Mouse (Mus musculus): ENCODE results near the gene Trpm3. TPM values are rescaled to one million over a fixed set of nuclear protein-coding genes. Genes with fewer than 3 reads are reported as not detected.

The Trpm3 gene
- polyA plus RNA-seq (2016; fragmentation: Nextera tagmentation; extraction: Ambion mirVana), result 5.9 and 6.0 TPM in 2 replicates

DNA sequence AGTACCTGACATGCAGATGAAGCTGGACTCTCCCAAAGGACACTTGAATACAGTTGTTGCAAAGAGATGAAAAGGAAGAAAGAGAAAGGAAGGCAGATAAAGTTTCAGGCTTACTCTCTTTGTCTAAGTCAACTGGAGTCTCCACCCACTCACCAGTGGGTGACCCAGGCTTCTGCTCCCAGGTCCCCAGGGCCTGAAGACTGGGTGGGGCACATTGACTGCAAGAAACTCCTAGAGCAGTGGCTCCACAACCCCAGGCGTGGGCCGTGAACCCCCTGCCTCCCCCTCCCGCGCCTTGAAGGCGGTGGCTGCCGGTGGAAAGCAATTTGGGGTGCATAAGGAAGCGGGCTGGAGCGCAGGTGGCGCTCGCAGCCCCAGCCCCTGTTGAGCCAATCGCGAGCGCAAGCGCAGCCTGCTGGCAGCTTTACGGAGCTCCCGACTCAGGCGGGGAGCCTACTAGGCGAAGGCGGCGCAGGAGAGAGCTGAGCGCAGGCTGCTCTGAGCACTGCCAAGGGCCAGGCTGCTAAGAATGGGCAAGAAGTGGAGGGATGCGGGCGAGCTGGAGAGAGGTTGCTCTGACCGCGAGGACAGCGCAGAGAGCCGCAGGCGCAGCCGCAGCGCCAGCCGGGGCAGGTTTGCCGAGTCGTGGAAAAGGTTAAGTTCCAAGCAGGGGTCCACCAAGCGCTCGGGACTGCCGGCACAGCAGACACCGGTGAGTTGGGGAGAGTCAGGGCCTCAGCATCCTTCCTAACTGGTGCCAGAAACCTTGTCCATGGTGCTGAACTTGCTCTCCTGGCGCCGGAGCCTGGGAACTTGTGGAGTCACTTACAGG, at the start of gene Trpm3:
Gene Trpm3, plus strand, starts transcription at position 457 of the 832 bp plus-strand sequence.
- H3K4me1 ChIP-seq, result peaks cover 12% of the 10 kb centered on the region
- H3K9me3 ChIP-seq, result no peaks in the 10 kb centered on the region
- 0 out of 2 replicates have a peak within 1 kb of the TSS, but pooled peaks have one; percentile 12 for H3K27ac ChIP-seq
- no peaks in the 10 kb centered on the region for H3K36me3 ChIP-seq (replicated peaks)
- peak; percentile 75 for DNase-seq (ENCODE audit: extremely low spot score, low spot score)
- peak within 1 kb of the TSS; percentile 52 for H3K4me3 ChIP-seq
- peaks cover 16% of the 10 kb centered on the region for H3K27me3 ChIP-seq (ENCODE audit: poor library complexity, severe bottlenecking)
- under 1% methylated on average over 39 of the region's 39 CpGs for WGBS

GRCm38 (mm10) chr19:22100582-22100981, 38.3 kb upstream of the Trpm3 start:
- Histone ChIP-seq H3K4me1 (peaks cover 3% of the 10 kb centered on the region; the same call in 1 of the 2 replicates), H3K27ac (no peak overlapping the region), H3K4me3 (no peak overlapping the region), H3K27me3 (ENCODE audit: poor library complexity, severe bottlenecking) (no peaks in the 10 kb centered on the region), H3K9me3 (no peaks in the 10 kb centered on the region), H3K36me3 (replicated peaks) (no peaks in the 10 kb centered on the region)
- WGBS, result 49% methylated on average over 4 of the region's 4 CpGs
- no peak for DNase-seq (ENCODE audit: extremely low spot score, low spot score)

DNA sequence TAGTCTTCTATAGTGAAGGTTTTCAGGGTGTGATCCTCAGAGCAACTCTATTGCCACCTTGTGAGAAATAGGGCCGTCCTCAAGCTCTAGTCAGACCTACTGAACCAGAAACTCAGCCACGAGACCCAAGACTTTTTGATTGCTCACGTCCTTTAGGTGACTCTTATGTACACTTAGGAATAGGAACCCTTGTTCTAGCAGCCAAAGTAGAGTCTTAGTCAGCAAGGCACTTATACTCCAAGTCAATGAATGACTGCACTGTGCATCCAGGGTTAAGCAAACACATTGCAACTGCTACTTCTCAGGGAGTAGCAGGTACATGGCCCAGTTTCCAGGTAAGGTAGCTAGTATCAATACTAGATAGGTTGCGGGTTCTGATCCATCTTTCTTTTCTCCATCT, 35.0 kb upstream of the Trpm3 start:
- 86% methylated on average over 4 of the region's 4 CpGs for WGBS

GRCm38 (mm10) chr19:22104848-22105484, 33.9 kb upstream of the Trpm3 start:
- Histone ChIP-seq H3K36me3 (replicated peaks) (no peaks in the 10 kb centered on the region), H3K4me1 (peaks cover 3% of the 10 kb centered on the region; the same call in 1 of the 2 replicates), H3K4me3 (no peak overlapping the region), H3K9me3 (no peaks in the 10 kb centered on the region), H3K27me3 (ENCODE audit: poor library complexity, severe bottlenecking) (no peaks in the 10 kb centered on the region), H3K27ac (no peak overlapping the region)
- no peak for DNase-seq (ENCODE audit: extremely low spot score, low spot score)
- WGBS, result 78% methylated on average over 7 of the region's 7 CpGs

More for the DNA sequence above, 35.0 kb upstream of the Trpm3 start:
- H3K27me3 ChIP-seq (ENCODE audit: poor library complexity, severe bottlenecking), result no peaks in the 10 kb centered on the region
- H3K36me3 ChIP-seq (replicated peaks), result no peaks in the 10 kb centered on the region
- no peaks in the 10 kb centered on the region for H3K9me3 ChIP-seq
- no peak overlapping the region for H3K4me3 ChIP-seq
- no peak overlapping the region for H3K27ac ChIP-seq
- DNase-seq (ENCODE audit: extremely low spot score, low spot score), result no peak
- H3K4me1 ChIP-seq, result peaks cover 3% of the 10 kb centered on the region; the same call in 1 of the 2 replicates

GRCm38 (mm10) chr19:22105648-22106047, 33.2 kb upstream of the Trpm3 start:
- WGBS, result 69% methylated on average over 2 of the region's 2 CpGs
- H3K27me3 ChIP-seq (ENCODE audit: poor library complexity, severe bottlenecking), result no peaks in the 10 kb centered on the region
- no peaks in the 10 kb centered on the region for H3K9me3 ChIP-seq
- peaks cover 3% of the 10 kb centered on the region; the same call in 1 of the 2 replicates for H3K4me1 ChIP-seq
- no peak overlapping the region for H3K4me3 ChIP-seq
- no peaks in the 10 kb centered on the region for H3K36me3 ChIP-seq (replicated peaks)
- DNase-seq (ENCODE audit: extremely low spot score, low spot score), result no peak
- no peak overlapping the region for H3K27ac ChIP-seq

DNA sequence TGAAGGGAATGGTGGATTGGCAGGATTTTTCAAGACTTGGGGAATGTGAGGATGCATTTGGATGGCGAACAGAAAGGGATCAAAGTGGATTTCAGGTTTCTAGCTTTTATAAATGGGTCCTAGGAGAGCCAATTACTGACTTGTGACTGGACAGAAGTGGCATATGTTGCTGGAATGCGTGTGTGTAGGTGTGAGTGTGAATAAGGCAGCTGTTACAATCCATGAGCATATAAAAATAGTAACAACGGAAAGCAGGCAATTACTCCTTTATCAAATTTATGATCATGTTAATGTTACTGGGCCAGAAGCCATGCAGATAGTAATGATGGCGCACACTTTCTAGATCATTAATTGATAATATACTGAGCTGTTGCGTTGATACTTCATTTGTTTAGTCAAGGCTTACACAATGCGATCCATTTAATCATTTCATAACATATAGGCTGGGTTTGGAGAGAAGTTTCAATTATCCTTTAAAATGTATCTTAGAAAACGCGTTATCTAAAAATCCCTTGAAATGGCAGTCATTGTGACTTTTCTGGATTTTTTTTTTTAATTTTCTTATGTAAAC, 29.9 kb upstream of the Trpm3 start:
- Histone ChIP-seq H3K4me1 (peaks cover 3% of the 10 kb centered on the region; the same call in 1 of the 2 replicates), H3K27me3 (ENCODE audit: poor library complexity, severe bottlenecking) (no peaks in the 10 kb centered on the region), H3K9me3 (no peaks in the 10 kb centered on the region), H3K4me3 (no peak overlapping the region), H3K36me3 (replicated peaks) (no peaks in the 10 kb centered on the region), H3K27ac (no peak overlapping the region)
- 93% methylated on average over 8 of the region's 8 CpGs for WGBS
- DNase-seq (ENCODE audit: extremely low spot score, low spot score), result no peak

DNA sequence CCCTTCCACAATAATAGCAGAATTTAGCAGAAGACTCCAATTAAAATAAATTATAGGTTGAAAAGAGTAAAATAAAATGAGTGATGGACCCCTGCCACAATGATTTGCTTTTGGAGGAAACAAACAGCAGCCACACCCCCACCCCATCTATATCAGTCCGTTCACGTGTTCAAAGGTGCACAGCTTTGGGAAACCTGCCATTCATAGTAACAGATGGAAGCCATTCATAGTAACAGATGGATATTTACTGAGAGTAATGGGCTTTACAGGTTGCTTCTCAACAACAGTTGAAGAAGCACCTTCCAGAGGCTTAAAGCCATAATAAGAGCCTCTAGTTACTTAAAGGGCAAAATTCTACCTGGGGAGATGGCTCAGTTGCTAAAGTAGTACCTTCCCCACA, 17.9 kb upstream of the Trpm3 start:
- Histone ChIP-seq H3K27me3 (ENCODE audit: poor library complexity, severe bottlenecking) (no peaks in the 10 kb centered on the region), H3K27ac (no peak overlapping the region), H3K4me3 (no peak overlapping the region), H3K36me3 (replicated peaks) (no peaks in the 10 kb centered on the region), H3K4me1 (no peaks in the 10 kb centered on the region), H3K9me3 (no peaks in the 10 kb centered on the region)
- no peak for DNase-seq (ENCODE audit: extremely low spot score, low spot score)
- 85% methylated on average over 2 of the region's 2 CpGs for WGBS

GRCm38 (mm10) chr19:22121631-22122030, 17.2 kb upstream of the Trpm3 start:
- Histone ChIP-seq H3K4me3 (no peak overlapping the region), H3K36me3 (replicated peaks) (no peaks in the 10 kb centered on the region), H3K27ac (no peak overlapping the region), H3K9me3 (no peaks in the 10 kb centered on the region), H3K4me1 (no peaks in the 10 kb centered on the region), H3K27me3 (ENCODE audit: poor library complexity, severe bottlenecking) (no peaks in the 10 kb centered on the region)
- DNase-seq (ENCODE audit: extremely low spot score, low spot score), result no peak
- 81% methylated on average over 2 of the region's 2 CpGs for WGBS

DNA sequence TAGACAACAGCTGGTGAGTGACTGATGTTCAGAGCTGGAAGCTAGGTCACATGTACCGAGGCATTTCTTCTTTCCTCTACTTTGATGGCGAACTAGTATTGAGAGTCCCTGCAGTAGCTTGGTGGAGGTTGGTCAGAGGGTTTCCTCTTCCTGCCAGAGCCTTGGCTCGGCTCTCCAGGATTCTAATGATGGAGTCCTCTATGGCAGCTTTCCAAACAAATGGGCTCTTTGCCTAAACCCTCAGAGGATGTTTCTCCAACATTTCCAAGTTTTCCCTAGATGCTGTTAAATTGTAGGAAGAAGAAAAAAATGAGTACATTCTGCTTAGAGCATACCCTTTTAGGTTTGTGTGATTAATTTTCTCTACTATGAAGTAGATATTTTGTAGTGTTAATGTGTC, 6.2 kb upstream of the Trpm3 start:
- H3K4me1 ChIP-seq, result no peaks in the 10 kb centered on the region
- H3K36me3 ChIP-seq (replicated peaks), result no peaks in the 10 kb centered on the region
- DNase-seq (ENCODE audit: extremely low spot score, low spot score), result no peak
- H3K27me3 ChIP-seq (ENCODE audit: poor library complexity, severe bottlenecking), result peaks cover 3% of the 10 kb centered on the region; the same call in 1 of the 2 replicates
- WGBS, result 83% methylated on average over 3 of the region's 3 CpGs
- no peaks in the 10 kb centered on the region for H3K9me3 ChIP-seq
- H3K4me3 ChIP-seq, result no peak overlapping the region
- H3K27ac ChIP-seq, result no peak overlapping the region

DNA sequence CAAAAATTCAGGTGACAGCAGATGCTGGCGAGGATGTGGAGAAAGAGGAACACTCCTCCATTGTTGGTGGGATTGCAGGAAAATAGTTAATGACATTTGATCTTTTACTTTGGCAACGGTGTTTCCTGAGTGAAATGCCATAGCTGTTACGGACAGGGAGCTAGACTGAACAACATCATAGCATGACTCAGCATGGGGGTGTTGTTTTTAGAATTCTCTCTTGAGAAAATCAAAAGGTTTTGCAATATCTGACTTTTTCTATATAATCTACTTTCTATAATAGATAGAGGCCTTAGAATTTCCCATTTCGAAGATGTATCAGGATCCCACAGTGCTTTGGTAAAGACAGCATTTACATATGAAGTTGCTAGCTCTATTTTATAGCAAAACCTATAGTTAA, 39.7 kb downstream of the Trpm3 start:
- no peaks in the 10 kb centered on the region for H3K4me1 ChIP-seq
- 83% methylated on average over 4 of the region's 4 CpGs for WGBS
- no peak overlapping the region for H3K27ac ChIP-seq
- DNase-seq (ENCODE audit: extremely low spot score, low spot score), result no peak
- H3K9me3 ChIP-seq, result no peaks in the 10 kb centered on the region
- no peaks in the 10 kb centered on the region for H3K27me3 ChIP-seq (ENCODE audit: poor library complexity, severe bottlenecking)
- no peaks in the 10 kb centered on the region for H3K36me3 ChIP-seq (replicated peaks)
- no peak overlapping the region for H3K4me3 ChIP-seq

- Histone ChIP-seq H3K27me3 (ENCODE audit: poor library complexity, severe bottlenecking) (no peaks in the 10 kb centered on the region), H3K27ac (no peak overlapping the region), H3K4me1 (no peaks in the 10 kb centered on the region), H3K9me3 (no peaks in the 10 kb centered on the region), H3K4me3 (no peak overlapping the region), H3K36me3 (replicated peaks) (no peaks in the 10 kb centered on the region)
- no peak for DNase-seq (ENCODE audit: extremely low spot score, low spot score)
- 89% methylated on average over 2 of the region's 2 CpGs for WGBS
Observed at GRCm38 (mm10) chr19:22179017-22179416, 40.2 kb downstream of the Trpm3 start.

DNA sequence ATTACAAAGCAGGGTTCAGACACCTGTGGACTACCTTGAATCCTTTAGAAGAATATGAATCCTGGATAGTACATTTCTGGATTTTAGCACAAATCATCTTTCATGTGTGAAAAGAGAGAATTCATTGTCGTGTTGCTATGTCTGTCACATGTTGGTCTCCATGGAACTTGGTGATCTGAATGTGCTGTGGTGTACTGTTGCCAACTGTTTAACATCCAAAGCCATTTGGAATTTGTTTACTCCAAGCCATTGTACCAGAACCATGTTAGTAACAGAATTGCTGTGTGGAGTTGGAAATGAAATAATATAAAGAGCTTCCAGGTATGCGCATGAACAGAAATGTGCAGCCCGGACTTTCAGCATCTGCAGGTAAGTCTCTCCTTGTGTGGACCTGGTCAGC, 41.3 kb downstream of the Trpm3 start:
- no peaks in the 10 kb centered on the region for H3K36me3 ChIP-seq (replicated peaks)
- no peaks in the 10 kb centered on the region for H3K4me1 ChIP-seq
- H3K27ac ChIP-seq, result no peak overlapping the region
- no peaks in the 10 kb centered on the region for H3K9me3 ChIP-seq
- no peak for DNase-seq (ENCODE audit: extremely low spot score, low spot score)
- no peak overlapping the region for H3K4me3 ChIP-seq
- WGBS, result 91% methylated on average over 3 of the region's 3 CpGs
- H3K27me3 ChIP-seq (ENCODE audit: poor library complexity, severe bottlenecking), result no peaks in the 10 kb centered on the region

DNA sequence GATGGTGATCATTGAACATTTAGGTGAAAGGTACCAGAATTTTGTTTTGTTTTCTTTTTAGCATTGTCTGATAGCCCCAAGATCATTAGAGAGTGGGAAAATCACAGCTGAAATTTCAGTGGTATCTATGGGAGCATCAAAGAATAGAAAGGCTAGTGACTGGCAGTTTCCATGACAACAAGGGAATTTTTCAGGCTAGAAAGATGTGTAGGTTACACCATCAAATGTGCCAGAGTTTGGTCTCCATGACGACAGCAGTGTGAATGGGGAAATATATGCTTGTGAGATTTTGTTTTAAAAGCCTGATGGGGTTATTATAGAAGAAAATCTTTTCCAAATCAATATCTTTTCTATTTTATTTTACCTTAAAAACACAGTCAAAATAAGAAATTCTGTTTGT, 50.9 kb downstream of the Trpm3 start:
- H3K27me3 ChIP-seq (ENCODE audit: poor library complexity, severe bottlenecking), result no peaks in the 10 kb centered on the region
- no peak overlapping the region for H3K27ac ChIP-seq
- no peaks in the 10 kb centered on the region for H3K36me3 ChIP-seq (replicated peaks)
- no peaks in the 10 kb centered on the region for H3K4me1 ChIP-seq
- no peak for DNase-seq (ENCODE audit: extremely low spot score, low spot score)
- H3K9me3 ChIP-seq, result no peaks in the 10 kb centered on the region
- WGBS, result 74% methylated on average over 1 of the region's 1 CpGs
- H3K4me3 ChIP-seq, result no peak overlapping the region
